Mouse (Mus musculus): ENCODE results near the gene AI837181. TPM values are rescaled to one million over a fixed set of nuclear protein-coding genes. Genes with fewer than 3 reads are reported as not detected.
"Not testable (repeated sequence)": the region's sequence is repeated elsewhere in the genome, so short reads cannot be mapped to it uniquely, and the experiment has no call there.

The AI837181 gene
- polyA plus RNA-seq, 1 experiment from 2014 or later: 40.8 TPM

GRCm38 (mm10) chr19:5405924-5406323 lies 19.0 kb upstream of the AI837181 start:
- H3K27me3 ChIP-seq (ENCODE audit: insufficient read depth, low read length): no peaks in the 10 kb centered on the region
- peak overlapping the region; percentile 64 for H3K4me2 ChIP-seq
- H3K4me3 ChIP-seq (ENCODE audit: low read depth, low read length): peak overlapping the region; percentile 38
- no peaks in the 10 kb centered on the region for H3K9me3 ChIP-seq (ENCODE audit: low read depth, low read length)
- peak overlapping the region; percentile 46 for H3K9ac ChIP-seq
- no peak for TF ChIP-seq CTCF (IDR thresholded peaks at IDR 0.05; ENCODE audit: low read depth)
- no peaks in the 10 kb centered on the region for H3K36me3 ChIP-seq (ENCODE audit: insufficient read depth)
- no peaks in the 10 kb centered on the region for H3K4me1 ChIP-seq (ENCODE audit: insufficient read depth)
- H3K27ac ChIP-seq (ENCODE audit: low read depth): peak overlapping the region; percentile 42; the same call in 1 of the 2 replicates
- whole genome bisulfite sequencing: 27% methylated on average over 7 of the region's 7 CpGs
- no peak for ATAC-seq (ENCODE audit: insufficient read depth)
- DNase-seq: peak; percentile 27

- Histone ChIP-seq H3K4me2 (peak overlapping the region; percentile 89), H3K9ac (peak overlapping the region; percentile 67), H3K4me3 (ENCODE audit: low read depth, low read length) (peak overlapping the region; percentile 56), H3K27ac (ENCODE audit: low read depth) (peak overlapping the region; percentile 93)
- H3K4me1 ChIP-seq (ENCODE audit: insufficient read depth); H3K9me3 ChIP-seq (ENCODE audit: low read depth, low read length); H3K36me3 ChIP-seq (ENCODE audit: insufficient read depth); H3K27me3 ChIP-seq (ENCODE audit: insufficient read depth, low read length): not testable (repeated sequence)
- peak; percentile 86 for ATAC-seq (ENCODE audit: insufficient read depth)
- WGBS: 12% methylated on average over 22 of the region's 25 CpGs
- TF ChIP-seq CTCF (IDR thresholded peaks at IDR 0.05; ENCODE audit: low read depth): 0 out of 2 replicates have a peak, but pooled peaks have one; percentile 13
- peak; percentile 63 for DNase-seq
Measured at GRCm38 (mm10) chr19:5406531-5407126, 18.3 kb upstream of the AI837181 start.

- H3K4me3 ChIP-seq (ENCODE audit: low read depth, low read length): peak overlapping the region; percentile 56
- no peaks in the 10 kb centered on the region for H3K27me3 ChIP-seq (ENCODE audit: insufficient read depth, low read length)
- peak overlapping the region; percentile 93 for H3K27ac ChIP-seq (ENCODE audit: low read depth)
- 19% methylated on average over 7 of the region's 7 CpGs for WGBS
- peak; percentile 88 for DNase-seq
- no peaks in the 10 kb centered on the region for H3K4me1 ChIP-seq (ENCODE audit: insufficient read depth)
- H3K9me3 ChIP-seq (ENCODE audit: low read depth, low read length): no peaks in the 10 kb centered on the region
- no peaks in the 10 kb centered on the region for H3K36me3 ChIP-seq (ENCODE audit: insufficient read depth)
- TF ChIP-seq CTCF (IDR thresholded peaks at IDR 0.05; ENCODE audit: low read depth): peak; percentile 66
- H3K4me2 ChIP-seq: peak overlapping the region; percentile 89
- ATAC-seq (ENCODE audit: insufficient read depth): peak; percentile 57; the same call in 1 of the 2 replicates
- peak overlapping the region; percentile 67 for H3K9ac ChIP-seq
Measured at GRCm38 (mm10) chr19:5407133-5407532, 17.8 kb upstream of the AI837181 start.

- Histone ChIP-seq H3K4me3 (ENCODE audit: low read depth, low read length) (peak overlapping the region; percentile 56; the same call in 1 of the 2 replicates), H3K27me3 (ENCODE audit: insufficient read depth, low read length) (no peaks in the 10 kb centered on the region), H3K36me3 (ENCODE audit: insufficient read depth) (no peaks in the 10 kb centered on the region), H3K9me3 (ENCODE audit: low read depth, low read length) (no peaks in the 10 kb centered on the region), H3K9ac (no peak overlapping the region; the same call in 1 of the 2 replicates), H3K27ac (ENCODE audit: low read depth) (no peak overlapping the region; the same call in 1 of the 2 replicates), H3K4me1 (ENCODE audit: insufficient read depth) (no peaks in the 10 kb centered on the region), H3K4me2 (peak overlapping the region; percentile 89)
- no peak for ATAC-seq (ENCODE audit: insufficient read depth)
- TF ChIP-seq CTCF (IDR thresholded peaks at IDR 0.05; ENCODE audit: low read depth): no peak
- no peak for DNase-seq
- WGBS: 77% methylated on average over 13 of the region's 13 CpGs
Measured at GRCm38 (mm10) chr19:5408057-5409001, 16.6 kb upstream of the AI837181 start.

GRCm38 (mm10) chr19:5409068-5409467 lies 15.9 kb upstream of the AI837181 start:
- WGBS: 50% methylated on average over 5 of the region's 5 CpGs
- H3K4me2 ChIP-seq: no peak overlapping the region
- no peaks in the 10 kb centered on the region for H3K27me3 ChIP-seq (ENCODE audit: insufficient read depth, low read length)
- no peak overlapping the region for H3K27ac ChIP-seq (ENCODE audit: low read depth)
- no peak overlapping the region for H3K4me3 ChIP-seq (ENCODE audit: low read depth, low read length)
- H3K4me1 ChIP-seq (ENCODE audit: insufficient read depth): no peaks in the 10 kb centered on the region
- DNase-seq: peak; percentile 71
- no peaks in the 10 kb centered on the region for H3K9me3 ChIP-seq (ENCODE audit: low read depth, low read length)
- TF ChIP-seq CTCF (IDR thresholded peaks at IDR 0.05; ENCODE audit: low read depth): no peak
- peak; percentile 9; the same call in 1 of the 2 replicates for ATAC-seq (ENCODE audit: insufficient read depth)
- no peaks in the 10 kb centered on the region for H3K36me3 ChIP-seq (ENCODE audit: insufficient read depth)
- no peak overlapping the region for H3K9ac ChIP-seq

- Histone ChIP-seq H3K4me1 (ENCODE audit: insufficient read depth) (no peaks in the 10 kb centered on the region), H3K4me3 (ENCODE audit: low read depth, low read length) (no peak overlapping the region), H3K36me3 (ENCODE audit: insufficient read depth) (no peaks in the 10 kb centered on the region), H3K4me2 (no peak overlapping the region), H3K27ac (ENCODE audit: low read depth) (no peak overlapping the region), H3K9me3 (ENCODE audit: low read depth, low read length) (no peaks in the 10 kb centered on the region), H3K27me3 (ENCODE audit: insufficient read depth, low read length) (no peaks in the 10 kb centered on the region), H3K9ac (no peak overlapping the region)
- DNase-seq: peak; percentile 68
- no peak for ATAC-seq (ENCODE audit: insufficient read depth)
- no peak for TF ChIP-seq CTCF (IDR thresholded peaks at IDR 0.05; ENCODE audit: low read depth)
- WGBS: 48% methylated on average over 5 of the region's 5 CpGs
Measured at GRCm38 (mm10) chr19:5410641-5411040, 14.3 kb upstream of the AI837181 start.

- Histone ChIP-seq H3K36me3 (ENCODE audit: insufficient read depth) (no peaks in the 10 kb centered on the region), H3K27me3 (ENCODE audit: insufficient read depth, low read length) (no peaks in the 10 kb centered on the region), H3K4me1 (ENCODE audit: insufficient read depth) (no peaks in the 10 kb centered on the region), H3K9ac (no peak overlapping the region), H3K9me3 (ENCODE audit: low read depth, low read length) (no peaks in the 10 kb centered on the region), H3K4me2 (no peak overlapping the region), H3K27ac (ENCODE audit: low read depth) (no peak overlapping the region), H3K4me3 (ENCODE audit: low read depth, low read length) (no peak overlapping the region)
- ATAC-seq (ENCODE audit: insufficient read depth) (no peak), DNase-seq (no peak)
- 47% methylated on average over 5 of the region's 5 CpGs for WGBS
- no peak for TF ChIP-seq CTCF (IDR thresholded peaks at IDR 0.05; ENCODE audit: low read depth)
Measured at GRCm38 (mm10) chr19:5411961-5412360, 13.0 kb upstream of the AI837181 start.
